Mouse (Mus musculus) right cerebral cortex, postnatal 4 days (tissue): ENCODE results near the gene 1700012B09Rik.

Experiments used
- DNase-seq: peaks from one replicate; pipeline ENCODE4 v3.0.0-alpha.2; 2022

Gene 1700012B09Rik

GRCm38 (mm10) chr9:14728365-14728764 lies 42.5 kb downstream of the 1700012B09Rik start:
- DNase-seq = no peak

GRCm38 (mm10) chr9:14726629-14727028 lies 44.2 kb downstream of the 1700012B09Rik start:
- no peak for DNase-seq

DNA sequence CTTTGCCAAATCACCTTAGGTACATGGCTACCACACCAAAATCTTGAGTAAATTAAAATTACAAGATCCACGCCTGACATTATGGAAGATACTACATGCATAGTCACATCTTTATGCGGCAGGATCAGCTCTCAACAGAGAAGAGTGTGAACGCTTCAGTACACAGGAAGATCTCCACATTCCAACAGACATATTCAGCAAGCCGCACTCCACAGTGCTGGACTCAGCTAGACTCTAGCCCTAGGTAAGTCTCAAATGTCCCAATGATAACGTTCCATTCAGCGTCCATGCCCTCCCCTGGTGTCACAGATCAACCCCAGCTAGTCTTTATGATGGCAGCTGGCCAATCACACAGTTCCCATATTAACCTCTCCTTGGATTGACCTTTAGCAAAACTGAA lies 44.8 kb downstream of the 1700012B09Rik start:
- DNase-seq = no peak

GRCm38 (mm10) chr9:14724755-14725420 lies 45.9 kb downstream of the 1700012B09Rik start:
- no peak for DNase-seq

DNA sequence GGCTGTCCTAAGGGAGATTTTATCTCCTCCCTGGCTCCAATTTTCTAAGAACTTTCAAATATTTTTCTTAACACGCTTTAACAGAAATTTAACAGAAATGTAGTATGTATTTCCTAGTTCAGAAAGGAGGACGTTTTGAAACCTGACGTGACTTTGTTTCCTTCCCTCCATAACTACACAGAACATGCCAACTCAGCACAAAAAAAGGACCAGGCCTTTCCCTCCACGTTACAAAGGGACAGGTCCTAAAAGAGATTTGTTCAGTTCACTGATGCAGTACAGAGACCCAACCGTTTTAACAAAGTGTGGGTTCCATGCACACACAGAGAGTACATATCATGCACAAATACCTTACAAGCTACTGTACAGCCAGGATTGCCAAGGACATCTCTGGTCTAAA lies 49.2 kb downstream of the 1700012B09Rik start:
- no peak for DNase-seq

DNA sequence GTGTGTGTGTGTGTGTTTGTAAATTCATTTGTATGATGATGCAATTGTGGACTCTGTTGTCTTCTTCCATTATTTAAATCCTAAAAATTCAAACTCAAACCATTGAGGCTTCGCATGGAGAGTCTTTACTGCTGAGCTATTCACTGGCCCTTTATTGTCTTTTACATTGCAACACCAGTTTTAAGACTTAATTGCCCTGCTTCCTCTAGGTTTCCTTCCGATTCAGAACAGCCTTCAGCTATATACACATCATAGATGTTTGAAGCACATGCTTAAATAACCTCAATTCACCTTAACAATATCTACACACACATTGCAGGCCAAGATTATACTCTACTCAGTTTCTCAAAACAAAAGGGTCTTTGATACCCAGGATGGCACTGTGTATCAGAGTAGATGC lies 50.4 kb downstream of the 1700012B09Rik start:
- DNase-seq = no peak

GRCm38 (mm10) chr9:14718332-14718691 lies 52.5 kb downstream of the 1700012B09Rik start:
- DNase-seq = no peak

DNA sequence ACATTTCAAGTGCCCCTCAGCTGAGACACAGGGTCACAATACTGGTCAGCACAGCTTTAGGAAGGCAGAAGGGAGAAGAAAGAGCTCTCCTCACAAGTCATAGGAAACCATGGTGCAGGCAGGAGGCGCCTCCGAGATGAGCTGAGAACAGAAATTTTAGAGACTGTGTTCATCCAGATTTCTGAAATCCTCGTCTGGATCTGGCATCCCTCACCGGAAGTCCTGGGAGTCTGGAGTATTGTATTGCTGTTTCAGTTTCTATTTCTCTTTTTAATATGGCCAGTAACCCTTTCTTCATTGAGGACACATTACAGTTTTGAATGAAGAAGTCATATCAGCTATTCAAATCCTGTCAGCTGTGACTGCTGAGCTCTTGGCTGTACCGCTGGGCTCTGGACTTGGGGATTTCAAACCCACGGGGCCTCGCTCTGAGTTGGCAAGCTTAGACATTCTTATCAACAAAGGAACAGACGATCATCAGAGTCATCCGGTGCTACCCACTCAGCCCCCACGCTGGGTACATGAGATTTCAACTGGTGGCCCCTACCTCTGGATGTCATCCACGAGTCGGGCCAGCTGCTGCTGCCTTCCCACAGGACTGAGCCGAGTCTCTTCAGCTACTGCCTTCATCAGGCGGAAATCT lies 53.0 kb downstream of the 1700012B09Rik start:
- no peak for DNase-seq

GRCm38 (mm10) chr9:14715258-14715657 lies 55.6 kb downstream of the 1700012B09Rik start:
- DNase-seq = no peak

- no peak for DNase-seq
Observed at GRCm38 (mm10) chr9:14710910-14711309, 59.9 kb downstream of the 1700012B09Rik start.
